Mouse (Mus musculus): ENCODE results near the gene Car5a.

- TF ChIP-seq POLR2AphosphoS5 (IDR thresholded peaks at IDR 0.05; ENCODE audit: insufficient replicate concordance, low read depth, low read length), result no peak
- TF ChIP-seq CTCF (IDR thresholded peaks at IDR 0.05; ENCODE audit: low read depth, low read length), result no peak
- TF ChIP-seq GATA1 (IDR thresholded peaks at IDR 0.05; ENCODE audit: borderline replicate concordance, low read length), result no peak
- TF ChIP-seq TAL1 (conservative IDR thresholded peaks at IDR 0.05; ENCODE audit: low read depth, low read length), result no peak
These were observed 74.5 kb downstream of the Car5a start for GRCm38 (mm10) chr8:121870190-121870589.
